Mouse (Mus musculus) left cerebral cortex, adult 11 months (tissue): ENCODE measurements around the gene Gm17428.
"Not testable (repeated sequence)": the region's sequence is repeated elsewhere in the genome, so short reads cannot be mapped to it uniquely, and the experiment has no call there.

ENCODE experiments used
- DNase-seq: peaks from one replicate; pipeline ENCODE4 v3.0.0; 2022; ENCODE audit warnings: low spot score

Gene Gm17428

DNA sequence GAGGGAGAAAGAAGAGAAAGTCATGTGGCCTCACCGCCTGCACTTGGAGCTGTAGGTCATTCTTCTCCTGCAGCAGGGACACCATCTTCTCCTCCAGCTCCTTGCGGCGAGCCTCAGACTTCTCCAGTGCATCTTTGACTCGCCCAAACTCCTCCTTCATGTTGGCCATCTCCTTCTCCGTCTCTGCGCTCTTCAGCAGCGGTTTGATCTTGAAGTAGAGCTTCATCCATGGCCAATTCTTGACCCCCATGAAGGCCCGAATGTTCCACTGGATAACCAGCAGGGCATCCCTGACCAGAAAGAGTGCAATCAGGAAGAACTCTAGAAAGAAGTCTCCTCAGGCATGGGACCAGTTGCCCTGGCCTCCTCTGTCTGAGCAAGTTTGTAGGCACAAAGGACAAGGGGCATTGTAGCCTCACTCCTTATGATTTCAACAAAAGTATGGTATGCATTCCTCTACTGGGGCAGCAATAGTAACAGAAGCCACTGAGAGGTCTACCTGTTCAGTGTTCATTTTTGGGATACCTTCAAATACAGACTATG lies 23.0 kb upstream of the Gm17428 start:
- DNase-seq = no peak

GRCm38 (mm10) chr14:54954474-54954873 lies 22.3 kb upstream of the Gm17428 start:
- DNase-seq = no peak

- DNase-seq = no peak
Observed at GRCm38 (mm10) chr14:54955481-54955880, 21.3 kb upstream of the Gm17428 start.

DNA sequence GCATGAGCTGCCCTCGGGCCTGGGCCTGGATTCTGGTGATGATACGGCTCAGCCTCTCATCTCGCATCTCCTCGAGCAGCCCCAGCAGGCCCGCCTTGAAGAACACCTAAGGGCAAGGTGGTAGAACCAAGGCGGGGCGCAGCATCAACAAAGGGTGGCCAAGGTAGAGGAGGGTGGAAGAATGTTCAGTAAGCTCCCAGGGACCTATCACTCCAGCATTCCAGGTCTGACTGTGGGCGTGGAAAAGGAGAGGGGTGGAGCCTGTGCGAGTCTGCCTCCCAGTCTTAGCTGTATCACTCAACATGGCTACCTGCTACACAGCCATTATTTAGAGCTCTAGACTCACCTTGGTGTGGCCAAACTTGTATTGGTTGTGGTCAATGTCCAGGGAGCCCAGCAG lies 20.2 kb upstream of the Gm17428 start:
- DNase-seq = no peak

GRCm38 (mm10) chr14:54958503-54958902 lies 18.2 kb upstream of the Gm17428 start:
- no peak for DNase-seq

DNA sequence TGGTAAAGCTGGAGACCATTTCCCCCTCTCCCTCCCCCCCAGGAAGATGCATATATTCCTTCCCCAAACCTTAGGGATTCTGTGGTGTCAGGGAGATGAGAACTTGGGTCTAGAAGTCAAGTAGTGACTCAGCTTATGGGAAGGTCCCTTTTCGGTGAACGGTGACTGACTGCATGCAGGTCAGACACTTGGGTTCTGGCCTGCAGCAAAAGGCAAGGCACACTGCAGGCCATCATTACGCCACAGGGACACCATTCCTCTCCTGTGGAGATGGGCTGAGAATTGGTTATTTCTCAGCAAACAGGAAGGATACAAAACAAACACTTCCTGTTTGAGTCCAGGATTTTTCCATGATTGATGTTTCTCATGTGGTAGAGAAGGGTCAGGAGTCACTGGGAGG lies 17.5 kb upstream of the Gm17428 start:
- DNase-seq = no peak

DNA sequence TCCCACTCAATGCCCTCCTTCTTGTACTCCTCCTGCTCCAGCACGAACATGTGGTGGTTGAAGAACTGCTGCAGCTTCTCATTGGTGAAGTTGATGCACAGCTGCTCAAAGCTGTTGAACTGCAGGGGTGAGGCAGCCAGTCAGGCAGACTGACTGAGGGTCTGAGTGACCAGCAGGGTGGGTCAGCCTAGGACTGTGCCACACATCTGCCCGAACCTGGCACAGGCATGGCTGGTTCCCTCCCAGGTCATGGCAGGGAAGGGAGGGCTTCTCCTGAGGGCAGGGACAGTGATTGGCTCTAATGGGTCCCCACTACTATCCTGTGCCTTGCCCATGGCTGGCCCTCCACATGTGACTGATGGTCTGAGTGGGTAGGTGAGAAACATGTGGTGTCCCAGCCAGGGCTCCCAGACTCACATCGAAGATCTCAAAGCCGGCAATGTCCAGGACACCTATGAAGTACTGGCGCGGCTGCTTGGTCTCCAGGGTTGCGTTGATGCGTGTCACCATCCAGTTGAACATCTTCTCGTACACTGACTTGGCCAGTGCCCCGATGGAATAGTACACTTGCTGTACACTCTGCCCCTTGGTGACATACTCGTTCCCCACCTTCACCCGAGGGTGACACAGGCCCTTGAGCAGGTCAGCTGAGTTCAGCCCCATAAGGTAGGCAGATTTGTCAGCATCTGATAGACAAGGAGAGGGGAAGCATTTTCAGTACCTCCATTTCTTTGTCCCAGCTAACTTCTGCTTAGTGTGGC lies 16.7 kb upstream of the Gm17428 start:
- not testable (repeated sequence) for DNase-seq

GRCm38 (mm10) chr14:54960769-54961168 lies 16.0 kb upstream of the Gm17428 start:
- DNase-seq = no peak

- no peak for DNase-seq
Observed at GRCm38 (mm10) chr14:54961487-54961886, 15.2 kb upstream of the Gm17428 start.

GRCm38 (mm10) chr14:54962714-54963113 lies 14.0 kb upstream of the Gm17428 start:
- no peak for DNase-seq

DNA sequence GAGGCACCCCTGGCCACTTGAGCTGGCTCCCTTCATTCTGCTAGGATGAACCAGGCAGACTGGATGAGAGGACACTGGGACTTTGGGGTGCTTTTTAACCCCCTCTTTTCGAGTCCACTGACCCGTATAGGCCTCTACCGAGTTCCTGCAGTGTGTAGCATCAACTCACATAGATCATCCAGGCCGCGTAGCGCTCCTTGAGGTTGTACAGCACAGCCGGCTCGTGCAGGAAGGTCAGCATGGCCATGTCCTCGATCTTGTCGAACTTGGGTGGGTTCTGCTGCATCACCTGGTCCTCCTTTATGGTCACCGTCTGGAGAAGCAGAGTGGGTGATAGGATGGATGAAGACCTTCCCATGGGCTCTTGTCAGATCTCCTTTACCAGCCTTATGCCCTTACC lies 13.0 kb upstream of the Gm17428 start:
- no peak for DNase-seq

- no peak for DNase-seq
Observed at GRCm38 (mm10) chr14:54965044-54965443, 11.7 kb upstream of the Gm17428 start.

GRCm38 (mm10) chr14:54965631-54966030 lies 11.1 kb upstream of the Gm17428 start:
- DNase-seq = no peak

- DNase-seq = no peak
Observed at GRCm38 (mm10) chr14:54966320-54966977, 10.3 kb upstream of the Gm17428 start, which contains the start of gene Myh6. TSS of gene Myh6 (minus strand) at chr14:54966927.

GRCm38 (mm10) chr14:54967874-54968273 lies 8.9 kb upstream of the Gm17428 start:
- DNase-seq = no peak

- no peak for DNase-seq
Observed at GRCm38 (mm10) chr14:54968344-54968743, 8.4 kb upstream of the Gm17428 start.

GRCm38 (mm10) chr14:54972786-54973185 lies 3.9 kb upstream of the Gm17428 start:
- DNase-seq = not testable (repeated sequence)

DNA sequence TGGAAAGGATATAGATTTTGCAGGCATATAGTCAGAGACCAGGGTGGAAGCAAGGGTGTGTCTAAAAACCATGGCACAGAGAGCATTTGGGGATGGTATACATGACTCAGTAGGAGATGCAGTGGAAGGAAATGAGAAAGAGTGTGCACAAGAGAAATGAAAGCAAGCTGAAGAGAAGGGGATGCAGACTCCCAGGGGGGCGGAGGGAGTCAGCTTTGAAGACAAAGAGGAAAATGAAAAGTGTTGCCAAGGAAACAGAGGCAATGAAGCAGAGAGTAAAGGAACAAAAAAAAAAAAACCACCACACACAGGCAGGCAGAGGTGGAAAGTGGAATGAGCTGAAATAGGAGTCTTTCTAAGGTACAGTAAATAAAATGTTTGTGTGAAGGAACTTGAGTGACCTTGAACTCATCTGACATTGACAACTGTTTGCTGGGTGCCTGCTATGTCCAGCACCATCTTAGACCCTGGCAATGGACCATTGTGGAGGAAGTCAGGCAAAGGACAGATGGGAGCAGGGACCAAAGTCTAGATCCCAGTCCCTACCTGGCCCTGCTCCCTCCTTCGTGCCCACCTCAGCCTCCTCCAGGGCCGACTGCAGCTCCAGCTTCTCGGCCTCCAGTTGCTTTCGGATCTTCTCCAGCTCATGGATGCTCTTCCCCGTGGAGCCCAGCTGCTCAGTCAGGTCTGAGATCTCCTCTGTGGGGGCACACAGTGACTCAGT lies 2.5 kb upstream of the Gm17428 start:
- DNase-seq = no peak

DNA sequence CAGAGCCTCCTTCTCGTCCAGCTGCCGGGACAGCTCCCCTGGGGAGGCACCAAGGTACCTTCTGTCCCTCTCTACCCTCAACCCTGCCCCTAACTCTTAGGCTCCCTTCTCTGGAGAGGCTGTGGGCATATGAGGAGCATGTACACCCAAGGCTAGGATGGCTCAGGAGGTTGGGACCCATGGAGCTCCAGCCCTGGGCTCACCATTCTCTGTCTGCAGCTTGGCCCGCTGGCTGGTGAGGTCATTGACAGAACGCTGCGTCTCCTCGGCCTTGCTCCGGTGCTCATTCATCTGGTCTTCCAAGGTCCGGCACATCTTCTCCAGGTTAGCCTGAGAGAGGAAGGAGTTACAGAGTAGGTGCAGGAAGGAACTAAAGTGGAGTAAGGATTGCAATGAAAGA lies 1.9 kb downstream of the Gm17428 start:
- DNase-seq = no peak

DNA sequence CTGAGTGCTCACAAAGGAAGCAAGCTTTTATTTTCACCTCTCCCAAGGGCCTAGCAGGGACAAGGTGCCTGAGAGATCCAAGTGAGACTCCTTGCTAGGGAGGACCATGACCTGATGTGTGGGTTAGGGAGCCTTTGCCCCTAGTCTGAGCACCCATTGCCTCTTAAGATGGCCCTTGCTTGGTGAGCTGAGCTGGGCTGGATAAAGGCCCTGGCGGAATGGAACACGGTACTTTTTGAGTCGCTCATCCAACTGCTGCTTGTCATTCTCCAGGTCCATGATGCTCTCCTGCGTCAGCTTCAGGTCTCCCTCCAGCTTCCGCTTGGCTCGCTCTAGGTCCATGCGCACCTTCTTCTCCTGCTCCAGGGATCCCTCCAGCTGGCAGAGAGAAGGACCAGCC lies 5.2 kb downstream of the Gm17428 start:
- no peak for DNase-seq

- not testable (repeated sequence) for DNase-seq
Observed at GRCm38 (mm10) chr14:54988350-54988874, 11.7 kb downstream of the Gm17428 start.

GRCm38 (mm10) chr14:54988882-54989281 lies 12.1 kb downstream of the Gm17428 start:
- no peak for DNase-seq
